In genomic region chr9:71665493-71665892, GRCm38 (mm10) we compare ENCODE assay signal across 26 mouse cellular contexts.
DNase-seq lines count a peak whose midpoint lies in the region; ATAC-seq and TF ChIP-seq lines count a peak whose summit lies in the region.
"Had no signal": no experiment of that assay in that cellular context is flagged by ENCODE, and none has a peak within 500 bp of the region (broad histone marks: within the 10 kb centered on the region; RNA-seq: fewer than 3 reads in every experiment).

No protein-coding gene starts in this region.

- no peak overlapping the region for H3K4me2 ChIP-seq in heart, embryonic 13.5 days
- H3K4me2 ChIP-seq in stomach, postnatal 0 days (replicated peaks; ENCODE audit: low read depth): no peak overlapping the region
- H3K4me2 ChIP-seq: embryonic facial prominence, embryonic 12.5 days; embryonic facial prominence, embryonic 15.5 days; hindbrain, embryonic 13.5 days had no signal

- 0 out of 2 replicates have a peak overlapping the region, but pooled peaks have one; percentile 82 for H3K27ac ChIP-seq in heart, embryonic 13.5 days (replicated peaks)
- no peak overlapping the region; the same call in 1 of the 2 replicates for H3K27ac ChIP-seq in stomach, postnatal 0 days (replicated peaks)
- H3K27ac ChIP-seq: embryonic facial prominence, embryonic 15.5 days; hindbrain, embryonic 10.5 days; hindbrain, embryonic 13.5 days had no signal

- peaks cover 4% of the 10 kb centered on the region; the same call in 1 of the 2 replicates for H3K36me3 ChIP-seq in heart, embryonic 13.5 days
- H3K36me3 ChIP-seq in stomach, postnatal 0 days (ENCODE audit: control insufficient read depth, insufficient read depth, low read length): no peaks in the 10 kb centered on the region
- H3K36me3 ChIP-seq: embryonic facial prominence, embryonic 12.5 days; embryonic facial prominence, embryonic 15.5 days; G1E; hindbrain, embryonic 10.5 days; hindbrain, embryonic 13.5 days had no signal

- no peak for TF ChIP-seq CTCF in stomach, postnatal 0 days (IDR thresholded peaks at IDR 0.05; ENCODE audit: low read depth)

- no peaks in the 10 kb centered on the region for H3K27me3 ChIP-seq in heart, embryonic 13.5 days (replicated peaks)
- no peaks in the 10 kb centered on the region for H3K27me3 ChIP-seq in stomach, postnatal 0 days (ENCODE audit: control insufficient read depth, insufficient read depth, low read length)
- H3K27me3 ChIP-seq: CH12.LX; embryonic facial prominence, embryonic 12.5 days; embryonic facial prominence, embryonic 15.5 days; hindbrain, embryonic 13.5 days; Patski had no signal

- H3K4me1 ChIP-seq in heart, embryonic 13.5 days: peaks cover 90% of the 10 kb centered on the region
- peaks cover 2% of the 10 kb centered on the region; the same call in 1 of the 2 replicates for H3K4me1 ChIP-seq in stomach, postnatal 0 days (replicated peaks; ENCODE audit: control insufficient read depth, insufficient read depth)

- no peaks in the 10 kb centered on the region for H3K9me3 ChIP-seq in heart, embryonic 13.5 days
- no peaks in the 10 kb centered on the region for H3K9me3 ChIP-seq in stomach, postnatal 0 days (ENCODE audit: control insufficient read depth, low read length)
- H3K9me3 ChIP-seq: embryonic facial prominence, embryonic 12.5 days; embryonic facial prominence, embryonic 15.5 days; G1E; hindbrain, embryonic 10.5 days; hindbrain, embryonic 13.5 days had no signal

- H3K9ac ChIP-seq in heart, embryonic 13.5 days: no peak overlapping the region
- H3K9ac ChIP-seq in stomach, postnatal 0 days (ENCODE audit: low read length): no peak overlapping the region
- H3K9ac ChIP-seq: embryonic facial prominence, embryonic 12.5 days; embryonic facial prominence, embryonic 15.5 days; forebrain, postnatal 0 days; hindbrain, embryonic 13.5 days had no signal

- no peak for DNase-seq in heart, postnatal 4 days
- peak; percentile 35 to 53 for DNase-seq in lung, adult 18-20 months
- no peak for DNase-seq in lung, postnatal 4 days
- peak; percentile 53 for DNase-seq in lung, postnatal 36 days
- no peak for DNase-seq in lung, postnatal 25 days (ENCODE audit: low spot score)
- peak; percentile 53 for DNase-seq in stomach, postnatal 0 days (ENCODE audit: low spot score)
- DNase-seq: adrenal gland, postnatal 14 days; B cell, adult 2 months; cerebellum, adult 11 months; cerebellum, adult 2 months; cerebellum, adult 9-11 months; cerebellum, postnatal 25 days; forebrain, postnatal 0 days; gastrocnemius, adult 2 months; gastrocnemius, postnatal 14 days; heart, adult 11 months had no signal

- TF ChIP-seq EP300 in stomach, postnatal 0 days (optimal IDR thresholded peaks at IDR 0.05): no peak

- ATAC-seq in heart, embryonic 13.5 days (ENCODE audit: extremely low read depth, insufficient number of reproducible peaks, low FRiP score, low TSS enrichment): no peak
- ATAC-seq in stomach, postnatal 0 days (ENCODE audit: low FRiP score, low TSS enrichment): peak; percentile 72
- ATAC-seq: forebrain, embryonic 14.5 days; forebrain, postnatal 0 days; hindbrain, embryonic 16.5 days; Patski had no signal

- 78% methylated on average over 3 of the region's 3 CpGs for WGBS in heart, embryonic 13.5 days
- WGBS in stomach, postnatal 0 days: 59% methylated on average over 3 of the region's 3 CpGs

- H3K4me3 ChIP-seq in heart, embryonic 13.5 days: no peak overlapping the region
- no peak overlapping the region for H3K4me3 ChIP-seq in stomach, postnatal 0 days (ENCODE audit: low read depth, low read length)
- H3K4me3 ChIP-seq: embryonic facial prominence, embryonic 12.5 days; embryonic facial prominence, embryonic 15.5 days; gastrocnemius, adult 2 months; hindbrain, embryonic 10.5 days; hindbrain, embryonic 13.5 days had no signal

Comparison
In these comparisons a context has a peak if more than half of its experiments do, and no peak if none do; other contexts are left out.
1. DNase-seq: peak in lung, adult 18-20 months (2 of 2), lung, postnatal 36 days (single experiment) and stomach, postnatal 0 days (single experiment); none in heart, postnatal 4 days (single experiment), lung, postnatal 4 days (0 of 2) and lung, postnatal 25 days (single experiment).